Mouse (Mus musculus): ENCODE results near the gene Calcr. TPM values are rescaled to one million over a fixed set of nuclear protein-coding genes. Genes with fewer than 3 reads are reported as not detected.
"Not testable (repeated sequence)": the region's sequence is repeated elsewhere in the genome, so short reads cannot be mapped to it uniquely, and the experiment has no call there.

Calcr gene
- total RNA-seq (2021): not detected
- polyA plus RNA-seq (2012; rRNA removed): not detected in 2 replicates
- long read RNA-seq: 0 reads

DNA sequence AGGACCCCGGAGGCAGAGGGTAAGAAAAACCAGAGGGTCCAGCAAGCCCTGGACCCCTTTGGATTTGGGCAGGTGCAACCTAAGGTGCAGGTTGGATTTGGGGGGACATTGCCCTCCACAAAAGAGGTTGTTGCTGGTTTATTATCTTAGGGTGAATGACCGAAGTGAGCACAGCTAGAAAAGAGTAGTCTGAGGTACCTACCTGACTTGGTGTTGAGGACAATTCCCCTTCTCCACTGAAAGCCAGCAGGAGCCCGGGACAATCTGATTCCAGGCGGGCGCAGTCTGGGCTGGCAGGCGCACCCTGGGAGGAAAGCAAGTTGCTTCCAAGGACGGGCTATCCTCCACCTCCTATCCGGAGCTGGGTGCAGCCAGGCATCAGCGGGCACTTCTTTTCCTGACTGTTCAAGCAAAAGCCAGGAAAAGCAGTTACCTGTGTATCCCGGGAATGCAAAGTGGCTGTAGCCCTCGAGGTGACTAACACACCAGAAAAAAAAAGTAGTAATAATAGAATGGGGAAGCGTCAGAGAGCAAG, at the start of gene Calcr:
Gene Calcr, minus strand, starts transcription at position 485 of the 535 bp plus-strand sequence.
- DNase-seq: no peak

GRCm38 (mm10) chr6:3767485-3767884, 3.0 kb upstream of the Calcr start:
- no peak for DNase-seq

DNA sequence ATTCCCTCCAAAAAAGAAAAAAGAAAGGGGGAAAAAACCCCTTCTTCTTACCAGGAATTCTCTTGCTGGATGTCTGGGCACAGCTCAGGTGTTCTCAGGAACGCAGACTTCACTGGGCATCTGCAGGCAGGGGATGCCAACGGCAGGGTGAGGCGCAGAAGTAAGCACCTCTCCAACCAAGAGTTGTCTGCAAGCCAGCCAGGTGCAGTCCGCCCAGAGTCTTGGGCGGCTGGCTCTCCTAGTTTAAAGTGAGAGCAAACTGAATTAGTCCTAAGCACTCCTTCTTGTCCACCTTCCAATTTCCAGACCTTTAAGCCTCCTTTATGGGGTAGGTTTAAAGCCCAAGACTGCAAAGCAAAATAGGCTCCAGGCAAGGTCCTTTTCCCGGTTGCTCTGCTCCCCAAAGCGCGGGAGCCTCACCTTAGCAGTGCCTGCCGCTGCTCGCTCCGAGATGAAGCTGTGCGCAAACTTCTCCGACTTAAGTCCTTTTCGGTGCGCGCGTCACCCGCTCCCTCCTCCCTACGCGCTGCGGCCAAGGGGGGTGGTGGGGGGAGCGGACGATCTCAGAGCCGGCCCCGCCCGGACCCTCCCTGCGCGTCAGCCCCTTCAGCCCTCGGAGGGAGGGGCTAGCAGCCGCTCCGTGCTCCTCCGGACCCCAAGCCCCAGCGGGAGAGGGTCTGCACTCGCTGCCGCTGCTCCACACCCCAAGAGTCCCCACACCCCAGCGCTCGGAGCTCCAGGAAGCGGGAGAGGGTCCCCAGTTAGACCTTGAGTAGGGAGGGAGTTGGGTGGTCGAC, 1.1 kb downstream of the Calcr start:
- no peak for DNase-seq

- DNase-seq: no peak
Observed at GRCm38 (mm10) chr6:3751576-3751975, 12.9 kb downstream of the Calcr start.

DNA sequence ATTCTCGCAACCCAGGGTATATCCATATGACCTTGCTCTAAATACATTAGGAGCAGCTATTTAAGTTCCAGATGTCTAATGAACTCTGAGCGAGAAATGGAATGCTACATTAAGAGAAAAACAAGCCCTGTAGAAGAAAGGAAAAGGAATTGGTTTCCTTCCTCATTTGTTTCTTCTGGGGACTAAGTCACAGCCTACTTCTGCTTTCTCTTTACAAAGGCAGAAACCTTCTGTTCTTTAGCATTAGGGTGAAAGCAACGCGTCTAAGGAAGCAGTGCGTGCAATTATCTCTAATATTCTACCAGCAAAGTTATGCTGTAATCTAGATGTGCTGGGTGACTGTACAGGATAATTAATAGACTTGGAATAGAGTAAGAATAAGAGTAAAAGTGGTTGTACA, 14.9 kb downstream of the Calcr start:
- DNase-seq: no peak

GRCm38 (mm10) chr6:3745546-3745945, 19.0 kb downstream of the Calcr start:
- no peak for DNase-seq

DNA sequence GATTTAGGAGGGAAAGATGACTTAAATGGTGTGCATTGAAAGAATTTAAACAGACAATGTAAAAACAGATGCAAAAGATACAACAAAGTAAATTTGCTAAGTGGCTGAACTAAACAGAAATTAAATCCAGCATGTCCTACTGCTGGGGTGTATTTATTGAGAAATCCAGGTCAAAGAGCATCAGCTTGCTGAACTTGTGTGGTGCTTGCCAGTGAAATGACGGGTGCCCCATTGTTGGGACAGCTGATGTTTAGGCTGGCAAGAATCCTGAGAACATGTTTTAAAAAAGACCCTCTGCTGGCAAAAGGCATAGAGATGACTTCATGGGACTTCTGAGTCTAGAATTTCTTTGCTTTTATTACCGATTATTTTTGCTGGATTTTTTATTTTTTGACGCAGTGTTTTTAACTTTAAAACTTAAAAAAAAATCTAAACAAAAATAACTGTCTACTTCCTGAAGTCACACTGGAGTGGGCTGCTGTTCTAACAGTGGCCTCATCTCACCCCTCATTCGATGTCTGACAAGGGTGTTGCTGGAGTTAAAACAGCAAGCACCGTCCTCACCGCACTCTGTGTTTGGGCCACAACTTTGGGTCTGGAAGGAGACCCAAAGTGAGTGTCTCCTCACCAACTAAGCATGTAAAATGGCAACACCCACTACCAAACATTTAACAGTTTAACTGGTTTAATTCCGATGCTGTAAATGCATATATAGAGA, 22.4 kb downstream of the Calcr start:
- DNase-seq: no peak

- DNase-seq: no peak
Observed at GRCm38 (mm10) chr6:3741296-3741695, 23.2 kb downstream of the Calcr start.

GRCm38 (mm10) chr6:3730246-3730867, 34.2 kb downstream of the Calcr start:
- DNase-seq: no peak

DNA sequence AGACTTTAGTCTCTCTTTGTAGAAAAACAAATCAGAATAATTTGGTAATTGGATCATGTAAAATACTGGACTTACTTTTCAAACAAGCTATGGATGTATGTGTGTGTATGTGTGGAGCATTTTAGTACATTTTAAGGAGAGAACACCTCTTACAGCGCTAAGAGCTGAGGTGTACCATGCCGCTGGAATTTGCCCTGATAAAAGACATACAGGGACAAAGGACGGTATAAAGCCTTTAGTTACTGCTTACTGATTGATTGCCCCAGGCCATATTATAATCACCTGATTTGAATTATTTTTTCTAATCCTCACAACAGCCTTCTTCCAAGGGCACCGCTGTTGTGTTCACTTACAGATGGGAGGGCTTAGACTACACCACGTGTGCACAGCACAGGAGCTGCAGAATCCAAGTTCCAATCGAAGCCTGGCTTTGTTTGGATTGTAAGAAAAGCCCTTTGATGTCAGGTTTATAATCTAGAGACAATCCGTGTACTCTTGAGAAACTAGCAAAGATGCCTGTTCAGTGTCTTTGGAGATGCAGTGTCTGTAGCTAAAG, 76.3 kb downstream of the Calcr start:
- DNase-seq: no peak

- DNase-seq: not testable (repeated sequence)
Observed at GRCm38 (mm10) chr6:3678286-3678685, 86.2 kb downstream of the Calcr start.

DNA sequence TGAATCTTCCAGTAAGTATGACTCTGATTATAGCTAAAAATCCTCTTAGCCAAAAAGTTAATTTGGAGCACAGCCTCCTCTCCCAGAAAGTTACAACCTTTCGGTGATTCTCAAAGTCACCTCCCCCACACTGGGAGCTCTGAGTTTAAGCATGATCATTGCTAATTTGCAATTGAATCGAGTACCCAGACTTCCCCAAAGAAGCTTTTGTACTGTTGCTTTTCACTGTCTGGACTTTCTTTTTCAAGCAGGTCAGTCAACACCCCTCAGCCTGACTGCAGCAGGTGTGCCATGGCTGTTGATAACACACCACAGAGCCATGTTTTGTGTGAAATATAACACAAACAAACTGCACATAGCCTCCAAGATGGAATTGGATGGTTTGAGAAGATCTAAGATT, 86.7 kb downstream of the Calcr start:
- no peak for DNase-seq

GRCm38 (mm10) chr6:3671941-3672340, 92.6 kb downstream of the Calcr start:
- DNase-seq: not testable (repeated sequence)

- no peak for DNase-seq
Observed at GRCm38 (mm10) chr6:3664147-3664716, 100.3 kb downstream of the Calcr start.

- no peak for DNase-seq
Observed at GRCm38 (mm10) chr6:3658405-3658804, 106.1 kb downstream of the Calcr start.

Small RNA genes lying within 50 kb of the gene (microRNA-seq; reads per million reads assigned to microRNA genes)
- gene Mir489 (0 reads per million in 2 experiments), gene Mir653 (0 reads per million in 2 experiments)

Other genes starting within 250 kb of the Calcr start
- gene Tfpi2, start 224.2 kb upstream of the Calcr start, total RNA-seq (2021): 1 to 10 TPM; 2.2 to 3.1 TPM
- gene Tfpi2, start 224.2 kb upstream of the Calcr start, polyA plus RNA-seq (2012; rRNA removed): 1.1 and 1.4 TPM in 2 replicates
- not detected for gene Gngt1, start 229.1 kb upstream of the Calcr start, total RNA-seq (2021)
- not detected in 2 replicates for gene Gngt1, start 229.1 kb upstream of the Calcr start, polyA plus RNA-seq (2012; rRNA removed)
- gene Gng11, start 239.2 kb upstream of the Calcr start, total RNA-seq (2021): 10 to 100 TPM; 20.4 to 37.6 TPM
- gene Gng11, start 239.2 kb upstream of the Calcr start, polyA plus RNA-seq (2012; rRNA removed): 8.8 and 11.8 TPM in 2 replicates